Mouse (Mus musculus): ENCODE measurements around the gene Kctd18. TPM values are rescaled to one million over a fixed set of nuclear protein-coding genes. Genes with fewer than 3 reads are reported as not detected.
"Not testable (repeated sequence)": the region's sequence is repeated elsewhere in the genome, so short reads cannot be mapped to it uniquely, and the experiment has no call there.

Gene Kctd18
- polyA plus RNA-seq, 2 experiments = 23.3 to 34.0 TPM

DNA sequence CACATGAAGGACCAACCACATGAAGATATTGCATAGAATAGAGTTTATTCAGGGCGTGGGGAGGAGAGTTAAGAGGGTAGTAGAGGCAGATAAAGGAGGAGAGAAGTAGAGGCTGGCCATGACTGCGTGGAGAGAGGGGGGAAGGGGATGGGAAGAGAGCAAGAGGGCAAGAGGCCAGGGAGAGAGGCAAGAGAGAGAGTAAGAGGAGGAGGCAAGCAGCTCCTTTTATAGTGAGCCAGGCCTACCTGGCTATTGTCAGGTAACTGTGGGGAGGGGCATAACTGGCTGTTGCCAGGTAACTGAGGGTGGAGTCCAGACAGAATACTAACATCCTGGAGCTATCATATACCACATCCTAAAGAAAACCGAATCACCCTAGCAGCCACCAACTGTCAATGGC is 26.3 kb upstream of the Kctd18 start:
- no peak overlapping the region for H3K4me3 ChIP-seq (replicated peaks; ENCODE audit: low read length)
- H3K4me1 ChIP-seq (ENCODE audit: control insufficient read depth, insufficient read depth, low read length) = no peaks in the 10 kb centered on the region
- H3K27ac ChIP-seq (replicated peaks; ENCODE audit: low read depth, low read length) = no peak overlapping the region
- no peak for TF ChIP-seq POLR2A (IDR thresholded peaks at IDR 0.05; ENCODE audit: borderline replicate concordance, extremely low read depth, insufficient read depth, insufficient read length)
- no peak for DNase-seq (ENCODE audit: low spot score)
- no peak overlapping the region for H3K4me2 ChIP-seq (replicated peaks; ENCODE audit: low read depth, low read length, severe bottlenecking)
- 65% methylated on average over 3 of the region's 3 CpGs for WGBS
- no peaks in the 10 kb centered on the region for H3K9me3 ChIP-seq (ENCODE audit: control insufficient read depth, low read length)
- ATAC-seq (ENCODE audit: low FRiP score, low read depth) = no peak
- H3K9ac ChIP-seq (ENCODE audit: low read depth, low read length, severe bottlenecking) = no peak overlapping the region
- no peaks in the 10 kb centered on the region for H3K27me3 ChIP-seq (ENCODE audit: control insufficient read depth, insufficient read depth, low read length)
- H3K36me3 ChIP-seq (ENCODE audit: control insufficient read depth, insufficient read depth, low read length) = no peaks in the 10 kb centered on the region

DNA sequence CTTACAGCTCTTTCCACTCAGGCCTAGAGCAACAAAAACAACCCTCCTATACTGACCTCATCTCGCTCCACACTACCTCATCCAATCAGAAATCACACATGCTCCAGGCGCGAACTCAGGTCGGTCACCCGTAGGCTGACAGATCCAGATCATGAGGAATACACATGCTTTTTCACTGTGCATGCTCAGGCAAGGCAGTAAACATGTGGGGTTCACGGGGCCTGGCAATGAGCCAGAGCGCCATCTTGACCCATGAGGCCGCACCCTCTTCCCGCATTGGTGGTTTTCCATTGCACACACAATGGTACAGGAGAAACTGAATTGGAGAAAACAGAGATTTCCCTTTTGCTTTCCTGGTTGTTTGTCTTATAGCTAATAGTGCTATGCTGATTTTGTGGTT is 18.6 kb upstream of the Kctd18 start:
- not testable (repeated sequence) for DNase-seq (ENCODE audit: low spot score); H3K9ac ChIP-seq (ENCODE audit: low read depth, low read length, severe bottlenecking); ATAC-seq (ENCODE audit: low FRiP score, low read depth)

DNA sequence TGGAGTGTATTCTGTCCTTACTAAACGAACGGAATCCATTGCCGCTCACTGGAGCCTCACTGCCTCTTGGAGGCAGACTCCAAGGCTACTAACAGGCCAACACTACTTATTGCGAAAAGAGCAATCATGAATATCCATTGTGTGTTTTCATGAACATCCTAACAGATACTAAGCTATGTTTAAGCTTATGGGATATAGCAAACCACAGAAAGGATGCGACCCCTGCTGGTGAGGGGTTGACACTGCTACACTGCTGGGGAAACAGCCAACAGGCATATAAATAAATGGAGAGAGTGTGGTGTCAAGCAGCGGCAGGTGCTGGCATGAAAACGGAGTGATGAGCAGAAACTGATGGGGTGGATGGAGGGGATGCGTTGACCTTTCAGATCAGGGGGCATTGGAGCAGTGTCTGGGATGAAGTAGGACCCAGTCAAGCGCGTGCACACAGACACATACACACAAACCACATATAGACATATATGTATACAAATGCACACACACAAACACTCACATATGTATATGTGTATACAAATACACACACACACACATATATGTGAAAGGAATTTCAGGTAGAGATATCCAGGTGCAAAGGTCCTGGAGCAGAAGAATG is 12.5 kb upstream of the Kctd18 start:
- H3K4me3 ChIP-seq (replicated peaks; ENCODE audit: low read length) = no peak overlapping the region
- no peak overlapping the region for H3K4me2 ChIP-seq (replicated peaks; ENCODE audit: low read depth, low read length, severe bottlenecking)
- H3K4me1 ChIP-seq (ENCODE audit: control insufficient read depth, insufficient read depth, low read length) = peaks cover 13% of the 10 kb centered on the region
- ATAC-seq (ENCODE audit: low FRiP score, low read depth) = peak; percentile 67; the same call in 1 of the 2 replicates
- no peak for TF ChIP-seq POLR2A (IDR thresholded peaks at IDR 0.05; ENCODE audit: borderline replicate concordance, extremely low read depth, insufficient read depth, insufficient read length)
- peak; percentile 67 for DNase-seq (ENCODE audit: low spot score)
- H3K9me3 ChIP-seq (ENCODE audit: control insufficient read depth, low read length) = no peaks in the 10 kb centered on the region
- H3K9ac ChIP-seq (ENCODE audit: low read depth, low read length, severe bottlenecking) = no peak overlapping the region
- H3K36me3 ChIP-seq (ENCODE audit: control insufficient read depth, insufficient read depth, low read length) = peaks cover under 1% of the 10 kb centered on the region; the same call in 1 of the 2 replicates
- WGBS = 65% methylated on average over 10 of the region's 10 CpGs
- no peak overlapping the region for H3K27ac ChIP-seq (replicated peaks; ENCODE audit: low read depth, low read length)
- H3K27me3 ChIP-seq (ENCODE audit: control insufficient read depth, insufficient read depth, low read length) = no peaks in the 10 kb centered on the region

More for the DNA sequence above, 18.6 kb upstream of the Kctd18 start:
- not testable (repeated sequence) for H3K27ac ChIP-seq (replicated peaks; ENCODE audit: low read depth, low read length); H3K4me2 ChIP-seq (replicated peaks; ENCODE audit: low read depth, low read length, severe bottlenecking); H3K9me3 ChIP-seq (ENCODE audit: control insufficient read depth, low read length); H3K4me1 ChIP-seq (ENCODE audit: control insufficient read depth, insufficient read depth, low read length); H3K36me3 ChIP-seq (ENCODE audit: control insufficient read depth, insufficient read depth, low read length); H3K4me3 ChIP-seq (replicated peaks; ENCODE audit: low read length); H3K27me3 ChIP-seq (ENCODE audit: control insufficient read depth, insufficient read depth, low read length)
- 90% methylated on average over 9 of the region's 9 CpGs for WGBS

DNA sequence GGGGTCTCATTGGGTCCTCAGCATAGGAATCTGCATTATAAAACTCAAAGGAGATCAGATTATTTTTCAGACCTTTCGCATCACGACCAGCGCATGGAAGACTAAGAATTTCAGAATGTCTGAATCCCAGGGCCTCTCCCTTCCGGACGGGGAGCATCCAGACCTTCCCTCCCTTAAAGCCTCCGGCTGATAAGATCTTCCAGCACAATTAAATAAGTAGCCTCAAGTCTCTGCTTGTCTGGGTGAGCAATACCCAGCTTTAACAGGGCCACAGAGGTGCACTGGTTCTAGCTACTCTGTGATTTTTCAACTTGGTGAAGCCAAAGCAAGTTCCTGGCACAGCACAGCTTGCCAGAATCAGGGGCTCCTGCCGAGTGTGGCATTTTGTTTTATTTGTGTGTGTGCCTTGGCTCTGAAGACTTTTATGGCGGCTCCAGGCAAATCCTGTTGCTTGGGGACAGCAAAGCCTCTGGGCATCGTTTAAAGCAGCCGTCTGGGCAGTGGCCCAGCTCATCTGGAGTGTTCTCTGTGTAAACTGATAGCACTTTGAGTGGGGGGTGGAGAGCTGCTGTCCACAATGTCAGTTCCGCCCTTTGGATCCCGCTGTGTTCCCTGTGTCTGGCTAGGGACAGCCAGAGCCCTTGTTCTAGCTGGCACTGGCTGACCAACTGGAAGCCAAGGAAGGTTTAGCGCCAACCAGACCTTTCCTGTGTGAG is 11.6 kb upstream of the Kctd18 start:
- H3K9ac ChIP-seq (ENCODE audit: low read depth, low read length, severe bottlenecking) = 0 out of 2 replicates have a peak overlapping the region, but pooled peaks have one; percentile 18
- H3K4me3 ChIP-seq (replicated peaks; ENCODE audit: low read length) = peak overlapping the region; percentile 18
- H3K36me3 ChIP-seq (ENCODE audit: control insufficient read depth, insufficient read depth, low read length) = peaks cover 5% of the 10 kb centered on the region; the same call in 1 of the 2 replicates
- ATAC-seq (ENCODE audit: low FRiP score, low read depth) (peak; percentile 44; the same call in 1 of the 2 replicates), DNase-seq (ENCODE audit: low spot score) (peak; percentile 60)
- peaks cover 13% of the 10 kb centered on the region for H3K4me1 ChIP-seq (ENCODE audit: control insufficient read depth, insufficient read depth, low read length)
- peak overlapping the region; percentile 43 for H3K4me2 ChIP-seq (replicated peaks; ENCODE audit: low read depth, low read length, severe bottlenecking)
- H3K27ac ChIP-seq (replicated peaks; ENCODE audit: low read depth, low read length) = no peak overlapping the region
- TF ChIP-seq POLR2A (IDR thresholded peaks at IDR 0.05; ENCODE audit: borderline replicate concordance, extremely low read depth, insufficient read depth, insufficient read length) = no peak
- H3K9me3 ChIP-seq (ENCODE audit: control insufficient read depth, low read length) = no peaks in the 10 kb centered on the region
- WGBS = 23% methylated on average over 13 of the region's 13 CpGs
- no peaks in the 10 kb centered on the region for H3K27me3 ChIP-seq (ENCODE audit: control insufficient read depth, insufficient read depth, low read length)

DNA sequence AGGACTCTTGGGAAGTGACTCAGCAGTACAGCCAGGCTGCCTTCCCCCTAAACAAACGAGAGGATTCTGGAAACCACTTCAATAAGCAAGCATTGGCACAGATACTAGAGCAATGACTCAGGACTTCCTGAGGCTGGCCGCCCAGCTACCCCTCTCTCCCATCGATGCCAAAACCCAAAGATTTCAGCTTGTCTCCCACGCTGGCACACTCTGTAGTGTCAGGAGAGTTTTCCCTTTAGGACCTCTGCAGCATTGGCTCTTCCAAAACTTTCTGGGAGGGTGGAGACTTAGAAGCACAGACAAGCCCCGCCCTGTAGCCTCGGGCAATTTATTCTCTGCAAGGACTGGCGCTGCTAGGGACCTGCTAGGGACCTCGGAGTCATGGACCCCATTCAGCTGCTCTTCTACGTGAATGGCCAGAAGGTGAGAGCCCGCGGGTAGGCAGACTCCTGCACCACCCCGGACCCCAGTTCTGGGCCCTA is 10.9 kb upstream of the Kctd18 start, which contains the start of gene Aox1:
Gene Aox1, plus strand, starts transcription at position 296 of the 482 bp plus-strand sequence.
- DNase-seq (ENCODE audit: low spot score) (peak; percentile 68), ATAC-seq (ENCODE audit: low FRiP score, low read depth) (peak; percentile 71)
- peak within 1 kb of the TSS; percentile 18 for H3K4me3 ChIP-seq (replicated peaks; ENCODE audit: low read length)
- peaks cover 13% of the 10 kb centered on the region for H3K4me1 ChIP-seq (ENCODE audit: control insufficient read depth, insufficient read depth, low read length)
- WGBS = 9% methylated on average over 12 of the region's 12 CpGs
- H3K9me3 ChIP-seq (ENCODE audit: control insufficient read depth, low read length) = no peaks in the 10 kb centered on the region
- peaks cover 6% of the 10 kb centered on the region for H3K36me3 ChIP-seq (ENCODE audit: control insufficient read depth, insufficient read depth, low read length)
- no peak for TF ChIP-seq POLR2A (IDR thresholded peaks at IDR 0.05; ENCODE audit: borderline replicate concordance, extremely low read depth, insufficient read depth, insufficient read length)
- 0 out of 2 replicates have a peak within 1 kb of the TSS, but pooled peaks have one; percentile 18 for H3K9ac ChIP-seq (ENCODE audit: low read depth, low read length, severe bottlenecking)
- H3K27me3 ChIP-seq (ENCODE audit: control insufficient read depth, insufficient read depth, low read length) = no peaks in the 10 kb centered on the region
- no peak within 1 kb of the TSS for H3K27ac ChIP-seq (replicated peaks; ENCODE audit: low read depth, low read length)
- H3K4me2 ChIP-seq (replicated peaks; ENCODE audit: low read depth, low read length, severe bottlenecking) = peak within 1 kb of the TSS; percentile 43
